Mouse (Mus musculus) cerebellum, adult (tissue): ENCODE measurements around the gene Gm10203.

Experiments
- ATAC-seq: cut with Nextera tagmentation; 2 replicates; pipeline ENCODE4 v1.9.2; 2017; ENCODE audit warnings: mild to moderate bottlenecking, moderate library complexity, mixed read lengths; ENCODE audit not compliant: insufficient number of reproducible peaks, low FRiP score, low TSS enrichment

The Gm10203 gene

DNA sequence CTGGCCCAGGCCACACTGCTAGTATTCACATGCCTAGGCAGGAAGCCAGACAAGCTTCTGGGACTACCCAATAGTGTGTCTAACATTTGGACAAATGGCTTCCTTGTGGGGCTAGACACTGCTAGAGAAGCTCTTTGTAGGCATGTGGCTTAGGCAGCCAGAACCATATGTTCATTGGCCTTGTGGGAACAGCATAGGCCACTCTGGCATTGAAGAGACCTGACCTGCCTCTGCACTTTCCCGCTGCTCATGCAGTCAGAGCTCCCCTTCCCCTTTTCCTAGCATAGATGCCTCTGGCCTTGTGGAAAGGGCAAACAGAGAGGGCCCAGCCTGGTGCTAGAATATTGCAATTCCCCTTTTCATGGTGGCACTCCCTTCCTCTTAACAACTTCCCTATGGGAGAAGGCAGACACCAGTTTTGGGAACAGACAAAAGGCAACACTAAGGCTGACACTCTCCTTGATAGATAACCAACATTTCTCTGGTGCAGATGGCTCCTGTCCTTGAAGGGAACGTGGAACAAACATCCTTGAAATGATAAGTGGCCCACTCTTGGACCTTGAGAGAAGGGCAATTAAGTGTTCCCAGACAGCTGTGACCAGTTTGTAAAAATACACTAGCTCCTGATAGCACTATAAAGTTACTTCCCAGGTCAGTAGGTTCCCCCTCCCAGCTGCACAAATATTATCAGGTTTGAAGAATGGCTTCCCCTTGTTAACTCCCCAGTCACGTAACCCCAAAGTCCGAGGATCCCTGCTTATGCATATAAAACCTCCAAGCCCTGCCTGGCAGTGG, 44.1 kb downstream of the Gm10203 start:
- ATAC-seq: no peak

DNA sequence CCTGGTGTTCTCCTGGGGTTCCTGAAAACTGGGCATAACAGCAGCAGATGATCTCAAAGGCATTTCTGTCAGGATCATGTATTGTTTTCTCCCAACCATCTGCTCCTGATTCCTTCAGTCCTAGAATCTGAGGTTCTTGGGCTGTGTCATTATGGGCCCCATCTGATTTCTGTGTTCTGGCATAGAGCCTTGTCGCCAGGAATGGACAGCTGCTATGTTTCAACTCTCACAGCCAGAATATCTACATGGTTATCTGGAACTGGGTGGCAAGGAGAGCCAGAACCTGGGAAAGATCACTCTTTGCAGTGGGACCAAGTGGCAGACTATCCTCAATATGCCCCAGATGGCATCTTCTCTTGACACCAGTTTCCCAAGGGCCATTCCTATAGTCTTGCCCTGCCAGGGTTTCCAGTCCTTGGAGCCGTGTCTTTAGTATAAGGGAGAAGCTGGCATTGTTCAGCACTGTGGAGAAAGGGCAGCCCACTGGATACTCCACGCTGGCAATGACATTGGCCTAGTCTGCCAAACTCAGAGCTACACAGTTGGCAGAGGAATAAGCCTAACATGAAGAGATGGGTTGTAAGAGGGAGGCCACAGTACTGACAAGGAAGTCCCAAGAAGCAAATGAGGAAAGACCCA, 45.1 kb downstream of the Gm10203 start:
- ATAC-seq: peak; percentile 83

DNA sequence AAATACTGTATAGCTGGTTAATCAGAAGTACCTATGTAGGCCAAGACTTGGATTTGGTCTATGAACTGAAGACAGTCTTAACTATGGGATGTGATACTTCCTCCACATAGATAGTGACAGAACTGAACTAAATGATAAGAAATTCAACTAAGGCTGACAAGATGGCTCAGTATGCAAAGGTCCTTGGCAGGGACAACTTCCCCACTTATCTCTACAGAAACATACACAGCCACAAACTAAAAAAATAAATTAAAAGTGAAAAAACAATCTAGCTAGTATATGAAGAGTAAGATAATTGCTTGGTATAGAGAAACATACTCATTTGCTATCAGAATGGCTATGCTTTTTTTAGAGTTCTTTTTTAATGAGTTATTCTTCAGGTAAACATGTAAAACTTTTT, 49.1 kb downstream of the Gm10203 start:
- no peak for ATAC-seq
